ENCODE assay signal across 19 mouse cellular contexts in genomic region chr8:87671209-87671970, GRCm38 (mm10).
A peak's percentile ranks its signal among the peaks of the same experiment; 100 is the strongest.
DNase-seq lines count a peak whose midpoint lies in the region; ATAC-seq lines count a peak whose summit lies in the region.
"Had no signal": no experiment of that assay in that cellular context is flagged by ENCODE, and none has a peak within 500 bp of the region (broad histone marks: within the 10 kb centered on the region; RNA-seq: fewer than 3 reads in every experiment).

No protein-coding gene starts in this region.

- no peaks in the 10 kb centered on the region for H3K27me3 ChIP-seq in forebrain, embryonic 16.5 days (replicated peaks; ENCODE audit: control insufficient read depth, insufficient read depth, low read length)
- H3K27me3 ChIP-seq in forebrain, embryonic 12.5 days, result no peaks in the 10 kb centered on the region
- H3K27me3 ChIP-seq in neural tube, embryonic 13.5 days, result no peaks in the 10 kb centered on the region
- H3K27me3 ChIP-seq in limb, embryonic 10.5 days (ENCODE audit: low read depth, poor library complexity, severe bottlenecking), result no peaks in the 10 kb centered on the region
- H3K27me3 ChIP-seq: embryonic facial prominence, embryonic 12.5 days; limb, embryonic 15.5 days had no signal

- H3K36me3 ChIP-seq in forebrain, embryonic 16.5 days (ENCODE audit: control insufficient read depth, insufficient read depth), result no peaks in the 10 kb centered on the region
- H3K36me3 ChIP-seq in forebrain, embryonic 12.5 days (replicated peaks), result no peaks in the 10 kb centered on the region; the same call in none of the 2 replicates
- no peaks in the 10 kb centered on the region for H3K36me3 ChIP-seq in neural tube, embryonic 13.5 days
- H3K36me3 ChIP-seq in limb, embryonic 10.5 days, result peaks cover 46% of the 10 kb centered on the region

- no peaks in the 10 kb centered on the region for H3K9me3 ChIP-seq in forebrain, embryonic 16.5 days (ENCODE audit: control insufficient read depth, low read length)
- no peaks in the 10 kb centered on the region for H3K9me3 ChIP-seq in forebrain, embryonic 12.5 days
- H3K9me3 ChIP-seq in neural tube, embryonic 13.5 days, result no peaks in the 10 kb centered on the region
- no peaks in the 10 kb centered on the region for H3K9me3 ChIP-seq in limb, embryonic 10.5 days (replicated peaks)
- H3K9me3 ChIP-seq: embryonic facial prominence, embryonic 12.5 days; limb, embryonic 15.5 days had no signal

- no peak overlapping the region for H3K4me2 ChIP-seq in forebrain, embryonic 16.5 days (ENCODE audit: low read length)
- no peak overlapping the region for H3K4me2 ChIP-seq in forebrain, embryonic 12.5 days
- H3K4me2 ChIP-seq in neural tube, embryonic 13.5 days, result no peak overlapping the region
- H3K4me2 ChIP-seq: embryonic facial prominence, embryonic 12.5 days; heart, embryonic 11.5 days; limb, embryonic 15.5 days had no signal

- peaks cover 60% of the 10 kb centered on the region for H3K4me1 ChIP-seq in forebrain, embryonic 16.5 days (replicated peaks; ENCODE audit: control insufficient read depth, insufficient read depth, low read length)
- H3K4me1 ChIP-seq in forebrain, embryonic 12.5 days, result peaks cover 28% of the 10 kb centered on the region
- H3K4me1 ChIP-seq in neural tube, embryonic 13.5 days (replicated peaks), result peaks cover 72% of the 10 kb centered on the region
- H3K4me1 ChIP-seq in limb, embryonic 10.5 days, result peaks cover 13% of the 10 kb centered on the region
- H3K4me1 ChIP-seq: embryonic facial prominence, embryonic 12.5 days had no signal

- ATAC-seq in forebrain, embryonic 16.5 days, result no peak
- ATAC-seq in forebrain, embryonic 12.5 days (ENCODE audit: low FRiP score), result no peak
- no peak for ATAC-seq in neural tube, embryonic 13.5 days (ENCODE audit: low read depth)

- DNase-seq in neural tube, embryonic 10.5 days (ENCODE audit: extremely low spot score, low spot score), result no peak
- DNase-seq in cerebellum, postnatal 14 days, result peak; percentile 94 to 96
- no peak for DNase-seq in yolk sac, embryonic 10.5 days (ENCODE audit: low spot score)
- no peak for DNase-seq in limb, embryonic 10.5 days (ENCODE audit: low spot score)
- DNase-seq: adrenal gland, postnatal 36 days; gastrocnemius, postnatal 25 days; heart, postnatal 4 days; kidney, adult 18-20 months; lung, adult 2 months; thymus, postnatal 36 days had no signal

- no peak overlapping the region for H3K4me3 ChIP-seq in forebrain, embryonic 16.5 days (replicated peaks; ENCODE audit: low read length)
- no peak overlapping the region for H3K4me3 ChIP-seq in forebrain, embryonic 12.5 days (replicated peaks)
- no peak overlapping the region for H3K4me3 ChIP-seq in neural tube, embryonic 13.5 days
- no peak overlapping the region for H3K4me3 ChIP-seq in limb, embryonic 10.5 days
- H3K4me3 ChIP-seq: embryonic facial prominence, embryonic 12.5 days; limb, embryonic 15.5 days; myocyte had no signal

- peak overlapping the region; percentile 5; the same call in 1 of the 2 replicates for H3K27ac ChIP-seq in forebrain, embryonic 16.5 days (ENCODE audit: low read length)
- no peak overlapping the region; the same call in 1 of the 2 replicates for H3K27ac ChIP-seq in forebrain, embryonic 12.5 days
- H3K27ac ChIP-seq in neural tube, embryonic 13.5 days (replicated peaks), result peak overlapping the region; percentile 46; the same call in 1 of the 2 replicates
- H3K27ac ChIP-seq in limb, embryonic 10.5 days, result no peak overlapping the region; the same call in 1 of the 2 replicates
- H3K27ac ChIP-seq: embryonic facial prominence, embryonic 12.5 days; limb, embryonic 15.5 days; macrophage; stomach, postnatal 0 days had no signal

- no peak overlapping the region for H3K9ac ChIP-seq in forebrain, embryonic 16.5 days (replicated peaks; ENCODE audit: low read depth, low read length)
- no peak overlapping the region for H3K9ac ChIP-seq in forebrain, embryonic 12.5 days
- no peak overlapping the region for H3K9ac ChIP-seq in neural tube, embryonic 13.5 days
- H3K9ac ChIP-seq: embryonic facial prominence, embryonic 12.5 days; limb, embryonic 15.5 days had no signal

- 63% methylated on average over 13 of the region's 13 CpGs for WGBS in forebrain, embryonic 16.5 days
- 82% methylated on average over 13 of the region's 13 CpGs for WGBS in forebrain, embryonic 12.5 days
- WGBS in neural tube, embryonic 13.5 days, result 81% methylated on average over 13 of the region's 13 CpGs
- WGBS in limb, embryonic 10.5 days, result 91% methylated on average over 13 of the region's 13 CpGs

Comparison
In these comparisons a context has a peak if more than half of its experiments do, and no peak if none do; other contexts are left out.
1. H3K27ac ChIP-seq: peak in forebrain, embryonic 16.5 days (single experiment) and neural tube, embryonic 13.5 days (single experiment); none in forebrain, embryonic 12.5 days (single experiment) and limb, embryonic 10.5 days (single experiment).
2. DNase-seq: peak in cerebellum, postnatal 14 days (2 of 2); none in neural tube, embryonic 10.5 days (single experiment), yolk sac, embryonic 10.5 days (single experiment) and limb, embryonic 10.5 days (single experiment).